Mouse (Mus musculus): ENCODE results near the gene Sim1.

GRCm38 (mm10) chr10:50901601-50902475 is 7.3 kb downstream of the Sim1 start:
- TF ChIP-seq CTCF (IDR thresholded peaks at IDR 0.05; ENCODE audit: low read depth, low read length) (no peak), POLR2A (IDR thresholded peaks at IDR 0.05; ENCODE audit: insufficient read depth, low read length) (no peak), EP300 (IDR thresholded peaks at IDR 0.05; ENCODE audit: insufficient read depth, low read depth, low read length) (no peak)
